Mouse (Mus musculus): ENCODE data around the gene D130052B06Rik.

D130052B06Rik gene

DNA sequence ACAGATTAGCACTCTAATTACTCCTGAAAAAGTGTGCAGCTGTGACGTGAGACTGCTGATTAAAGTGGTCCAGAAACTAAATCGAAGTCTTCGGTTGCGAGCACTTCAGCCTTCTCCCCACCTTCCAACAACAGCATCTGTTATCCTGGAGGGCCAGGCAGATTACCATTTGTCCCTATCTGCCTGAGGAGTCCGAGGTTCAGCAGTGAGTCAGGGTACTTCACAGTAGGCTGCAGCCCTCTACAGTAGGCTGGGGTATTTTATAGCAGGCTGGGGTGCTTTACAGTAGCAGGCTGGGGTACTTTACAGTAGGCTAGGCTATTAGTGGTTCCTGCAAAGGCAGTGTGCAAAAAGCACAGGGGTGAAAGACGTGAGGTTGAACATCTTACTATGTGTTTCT, 69.3 kb downstream of the D130052B06Rik start:
- no peak for DNase-seq

DNA sequence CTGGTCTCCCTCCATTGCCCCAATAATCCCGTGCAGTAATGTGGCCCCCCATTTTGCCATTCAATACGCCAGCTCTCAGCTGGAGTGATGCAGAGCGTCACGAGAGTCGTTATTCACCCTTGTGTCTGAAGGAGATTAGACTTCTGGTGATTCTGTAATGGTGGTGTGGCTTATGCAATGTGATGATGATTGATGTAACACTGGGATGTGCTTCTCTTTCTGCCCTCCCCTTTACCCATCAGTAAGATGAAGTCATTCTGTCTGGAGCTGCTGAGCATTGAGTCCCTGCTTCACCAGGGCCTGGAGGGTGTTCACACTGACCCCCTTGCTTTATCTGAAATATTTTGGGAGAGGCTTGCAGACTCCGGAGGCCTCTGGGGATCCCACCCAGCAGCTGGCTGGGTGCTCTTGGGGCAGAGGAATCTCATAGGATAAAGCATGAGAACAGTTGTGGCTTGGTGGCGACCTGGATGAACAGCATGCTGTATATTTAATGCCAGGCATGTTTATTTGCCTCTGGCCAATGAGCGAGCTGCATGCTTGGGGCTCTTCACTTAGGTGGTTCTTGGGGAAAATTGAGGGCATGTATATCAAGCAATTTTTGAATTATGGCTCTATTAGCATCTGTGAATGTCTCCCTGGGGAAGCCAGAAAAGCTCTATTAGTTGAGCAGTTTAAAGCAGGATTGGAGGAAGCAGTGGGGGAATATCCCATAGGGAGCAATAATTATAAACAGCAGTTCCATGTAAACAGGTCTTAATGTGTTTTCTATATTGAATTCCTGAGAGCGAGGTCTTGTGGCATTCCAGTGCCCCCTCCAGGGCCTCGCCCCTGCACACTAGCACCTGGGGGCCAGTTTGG, 71.2 kb downstream of the D130052B06Rik start:
- DNase-seq, result no peak

Data from cerebellum, postnatal 36 days (tissue).